Mouse (Mus musculus) lung, embryonic 14.5 days (tissue): ENCODE results near the gene Ccdc184. TPM values are rescaled to one million over a fixed set of nuclear protein-coding genes. Genes with fewer than 3 reads are reported as not detected.
A peak's percentile ranks its signal among the peaks of the same experiment; 100 is the strongest.

Source experiments
- ATAC-seq: fragments of 200-750 bp; cut with Nextera tagmentation; 2 replicates; pipeline ENCODE4 v1.8.0; 2017; ENCODE audit warnings: mild to moderate bottlenecking, moderate TSS enrichment, moderate library complexity; ENCODE audit not compliant: insufficient read depth
- DNase-seq: peaks from one replicate; pipeline ENCODE4 v3.0.0-alpha.2; 2015
- H3K27ac ChIP-seq: fragments of 300-500 bp; sonication (generic); 2 replicates; pipeline ENCODE4 v1.5.1; 2014; ENCODE audit warnings: low read depth, mild to moderate bottlenecking, moderate library complexity
- H3K27me3 ChIP-seq: fragments of 300-500 bp; sonication (generic); 2 replicates; pipeline ENCODE4 v1.6.1; 2014; ENCODE audit warnings: low read length, control low read depth; ENCODE audit not compliant: insufficient read depth
- H3K36me3 ChIP-seq: fragments of 300-500 bp; sonication (generic); 2 replicates; pipeline ENCODE4 v1.6.1; 2014; ENCODE audit warnings: control low read depth; ENCODE audit not compliant: insufficient read depth
- H3K4me1 ChIP-seq: fragments of 300-500 bp; sonication (generic); 2 replicates; pipeline ENCODE4 v1.6.1; 2014; ENCODE audit warnings: antibody characterized with exemption, control low read depth; ENCODE audit not compliant: insufficient read depth
- H3K4me2 ChIP-seq: fragments of 300-500 bp; sonication (generic); 2 replicates; pipeline ENCODE4 v1.6.1; 2014; ENCODE audit warnings: mild to moderate bottlenecking
- H3K4me3 ChIP-seq: fragments of 300-500 bp; sonication (generic); 2 replicates; pipeline ENCODE4 v1.5.1; 2014; ENCODE audit warnings: low read depth, low read length
- H3K9ac ChIP-seq: fragments of 300-500 bp; sonication (generic); 2 replicates; pipeline ENCODE4 v1.6.1; 2014
- H3K9me3 ChIP-seq: fragments of 300-500 bp; sonication (generic); 2 replicates; pipeline ENCODE4 v1.6.1; 2016; ENCODE audit warnings: low read depth, low read length, control low read depth
- CTCF ChIP-seq: IDR thresholded peaks from 2 replicates; pipeline ENCODE4 v1.5.1; 2016; ENCODE audit warnings: antibody characterized with exemption, low read depth
- WGBS: fragments of 180-500 bp; shearing (Covaris S2); extraction: QIAGEN DNeasy Blood & Tissue Kit; methylation state at CpG from one replicate; pipeline ENCODE4 v1.1.7; 2014; 5-methylcytosine and 5-hydroxymethylcytosine counted together
- polyA plus RNA-seq: library from polyadenylated mRNA; unstranded; fragments of >200 nt; fragmentation: Nextera tagmentation; extraction: Ambion mirVana; gene quantifications from 2 replicates; pipeline ENCODE4 v1.2.1, GENCODE M21; 2014

The Ccdc184 gene
- polyA plus RNA-seq, 1 experiment from 2014 or later, result not detected

- H3K27me3 ChIP-seq, result peaks cover 70% of the 10 kb centered on the region
- H3K27ac ChIP-seq, result no peak overlapping the region
- H3K4me2 ChIP-seq, result peak overlapping the region; percentile 64
- no peaks in the 10 kb centered on the region for H3K4me1 ChIP-seq
- H3K9me3 ChIP-seq, result no peaks in the 10 kb centered on the region
- peak; percentile 93 for DNase-seq
- 2% methylated on average over 69 of the region's 69 CpGs for WGBS
- ATAC-seq, result peak; percentile 88
- no peak overlapping the region for H3K9ac ChIP-seq
- H3K4me3 ChIP-seq, result peak overlapping the region; percentile 37
- no peak for TF ChIP-seq CTCF
- no peaks in the 10 kb centered on the region for H3K36me3 ChIP-seq
Measured at GRCm38 (mm10) chr15:98167645-98168621, 975 bp downstream of the Ccdc184 start.

GRCm38 (mm10) chr15:98168622-98169004, 1.7 kb downstream of the Ccdc184 start:
- no peak for ATAC-seq
- 5% methylated on average over 19 of the region's 19 CpGs for WGBS
- no peak for DNase-seq
- Histone ChIP-seq H3K4me3 (no peak overlapping the region), H3K9ac (no peak overlapping the region), H3K4me1 (no peaks in the 10 kb centered on the region), H3K36me3 (no peaks in the 10 kb centered on the region), H3K27ac (no peak overlapping the region), H3K4me2 (no peak overlapping the region; the same call in 1 of the 2 replicates), H3K9me3 (no peaks in the 10 kb centered on the region), H3K27me3 (peaks cover 77% of the 10 kb centered on the region)
- TF ChIP-seq CTCF, result no peak

GRCm38 (mm10) chr15:98170365-98170764, 3.4 kb downstream of the Ccdc184 start:
- TF ChIP-seq CTCF, result no peak
- no peak for DNase-seq

GRCm38 (mm10) chr15:98170917-98171316, 4.0 kb downstream of the Ccdc184 start:
- Histone ChIP-seq H3K4me1 (no peaks in the 10 kb centered on the region), H3K9ac (no peak overlapping the region), H3K27ac (no peak overlapping the region), H3K9me3 (no peaks in the 10 kb centered on the region), H3K27me3 (peaks cover 67% of the 10 kb centered on the region), H3K4me2 (no peak overlapping the region), H3K36me3 (no peaks in the 10 kb centered on the region), H3K4me3 (no peak overlapping the region)
- 56% methylated on average over 9 of the region's 9 CpGs for WGBS
- DNase-seq (no peak), ATAC-seq (no peak)
- TF ChIP-seq CTCF, result no peak

More at GRCm38 (mm10) chr15:98170365-98170764, 3.4 kb downstream of the Ccdc184 start:
- Histone ChIP-seq H3K9ac (no peak overlapping the region), H3K4me1 (no peaks in the 10 kb centered on the region), H3K27me3 (peaks cover 72% of the 10 kb centered on the region), H3K27ac (no peak overlapping the region), H3K36me3 (no peaks in the 10 kb centered on the region), H3K4me3 (no peak overlapping the region), H3K4me2 (no peak overlapping the region), H3K9me3 (no peaks in the 10 kb centered on the region)
- ATAC-seq, result no peak
- WGBS, result 32% methylated on average over 7 of the region's 7 CpGs

- H3K27me3 ChIP-seq, result peaks cover 56% of the 10 kb centered on the region
- DNase-seq, result no peak
- H3K27ac ChIP-seq, result no peak overlapping the region
- no peak overlapping the region for H3K9ac ChIP-seq
- H3K4me3 ChIP-seq, result no peak overlapping the region
- TF ChIP-seq CTCF, result no peak
- ATAC-seq, result no peak
- H3K4me1 ChIP-seq, result no peaks in the 10 kb centered on the region
- H3K9me3 ChIP-seq, result no peaks in the 10 kb centered on the region
- WGBS, result 70% methylated on average over 5 of the region's 5 CpGs
- H3K36me3 ChIP-seq, result no peaks in the 10 kb centered on the region
- H3K4me2 ChIP-seq, result no peak overlapping the region
Measured at GRCm38 (mm10) chr15:98172113-98172512, 5.2 kb downstream of the Ccdc184 start.

GRCm38 (mm10) chr15:98173821-98174220, 6.9 kb downstream of the Ccdc184 start:
- 40% methylated on average over 8 of the region's 8 CpGs for WGBS
- Histone ChIP-seq H3K9me3 (no peaks in the 10 kb centered on the region), H3K36me3 (no peaks in the 10 kb centered on the region), H3K4me3 (no peak overlapping the region), H3K27ac (no peak overlapping the region), H3K27me3 (peaks cover 39% of the 10 kb centered on the region), H3K4me2 (no peak overlapping the region), H3K4me1 (no peaks in the 10 kb centered on the region), H3K9ac (no peak overlapping the region)
- no peak for ATAC-seq
- peak; percentile 69 for TF ChIP-seq CTCF
- DNase-seq, result peak; percentile 80

GRCm38 (mm10) chr15:98177320-98177719, 10.4 kb downstream of the Ccdc184 start:
- ATAC-seq, result no peak
- no peak overlapping the region for H3K4me2 ChIP-seq
- no peak overlapping the region for H3K9ac ChIP-seq
- no peak overlapping the region for H3K27ac ChIP-seq
- DNase-seq, result no peak
- no peak overlapping the region for H3K4me3 ChIP-seq
- TF ChIP-seq CTCF, result no peak
- WGBS, result 60% methylated on average over 3 of the region's 3 CpGs
- no peaks in the 10 kb centered on the region for H3K36me3 ChIP-seq
- 0 out of 2 replicates have a peak, but pooled peaks cover 3% of the 10 kb centered on the region for H3K4me1 ChIP-seq
- peaks cover 13% of the 10 kb centered on the region; the same call in 1 of the 2 replicates for H3K27me3 ChIP-seq
- H3K9me3 ChIP-seq, result no peaks in the 10 kb centered on the region
